In the genomic region with DNA sequence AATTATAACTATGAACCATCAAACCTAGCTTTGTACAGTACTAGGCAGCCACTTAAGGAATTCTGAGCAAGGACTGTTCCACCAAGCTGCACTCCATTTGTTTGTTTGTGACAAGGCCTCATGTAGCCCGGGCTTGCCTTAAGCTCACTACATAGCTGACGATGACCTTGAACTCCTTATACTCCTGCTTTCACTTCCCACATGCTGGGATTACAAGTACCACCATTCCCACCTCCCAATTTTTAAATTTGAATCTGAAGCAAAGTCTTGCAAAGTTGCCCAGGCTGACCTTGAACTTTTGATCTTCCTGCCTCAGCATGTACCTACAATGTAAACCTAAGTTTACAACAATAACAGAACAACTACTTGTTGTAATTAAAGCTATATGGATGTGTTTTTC, we compare ENCODE assay signal across 30 mouse cellular contexts. TPM values are rescaled to one million over a fixed set of nuclear protein-coding genes. Genes with fewer than 3 reads are reported as not detected.
A peak's percentile ranks its signal among the peaks of the same experiment; 100 is the strongest.
DNase-seq lines count a peak whose midpoint lies in the region; ATAC-seq lines count a peak whose summit lies in the region.
"Had no signal": no experiment of that assay in that cellular context is flagged by ENCODE, and none has a peak within 500 bp of the region (broad histone marks: within the 10 kb centered on the region; RNA-seq: fewer than 3 reads in every experiment).

No protein-coding gene starts in this region.

- H3K27ac ChIP-seq in heart, embryonic 11.5 days (ENCODE audit: low read depth, low read length) = no peak overlapping the region
- peak overlapping the region; percentile 62 for H3K27ac ChIP-seq in heart, embryonic 16.5 days (ENCODE audit: low read length)
- no peak overlapping the region for H3K27ac ChIP-seq in heart, embryonic 10.5 days
- H3K27ac ChIP-seq in forebrain, embryonic 10.5 days = no peak overlapping the region
- H3K27ac ChIP-seq: embryonic facial prominence, embryonic 12.5 days; embryonic facial prominence, embryonic 15.5 days; forebrain, embryonic 12.5 days; forebrain, embryonic 15.5 days; hindbrain, embryonic 10.5 days; hindbrain, embryonic 13.5 days; intestine, embryonic 15.5 days had no signal

- no peaks in the 10 kb centered on the region for H3K9me3 ChIP-seq in heart, embryonic 11.5 days (replicated peaks; ENCODE audit: control insufficient read depth, low read length)
- H3K9me3 ChIP-seq in heart, embryonic 16.5 days (replicated peaks; ENCODE audit: control insufficient read depth, low read length) = no peaks in the 10 kb centered on the region
- no peaks in the 10 kb centered on the region for H3K9me3 ChIP-seq in heart, embryonic 10.5 days
- no peaks in the 10 kb centered on the region for H3K9me3 ChIP-seq in forebrain, embryonic 10.5 days
- H3K9me3 ChIP-seq: embryonic facial prominence, embryonic 12.5 days; embryonic facial prominence, embryonic 15.5 days; forebrain, embryonic 12.5 days; forebrain, embryonic 15.5 days; G1E; hindbrain, embryonic 10.5 days; hindbrain, embryonic 13.5 days; intestine, embryonic 15.5 days had no signal

- H3K4me1 ChIP-seq in heart, embryonic 11.5 days (ENCODE audit: control insufficient read depth, insufficient read depth, low read length) = peaks cover 4% of the 10 kb centered on the region; the same call in 1 of the 2 replicates
- peaks cover 16% of the 10 kb centered on the region for H3K4me1 ChIP-seq in heart, embryonic 16.5 days (ENCODE audit: control insufficient read depth, insufficient read depth, low read length)
- H3K4me1 ChIP-seq in heart, embryonic 10.5 days = peaks cover 14% of the 10 kb centered on the region
- H3K4me1 ChIP-seq in forebrain, embryonic 10.5 days = no peaks in the 10 kb centered on the region; the same call in 1 of the 2 replicates
- H3K4me1 ChIP-seq: forebrain, embryonic 12.5 days; forebrain, embryonic 15.5 days; hindbrain, embryonic 13.5 days; intestine, embryonic 15.5 days had no signal

- DNase-seq in heart, adult 11 months = peak; percentile 19
- no peak for DNase-seq in heart, embryonic 10.5 days (ENCODE audit: low spot score)
- DNase-seq in ES-CJ7 (ENCODE audit: low read depth, low spot score) (peak; percentile 98), WW6 (ENCODE audit: low read depth, low spot score) (peak; percentile 60)
- no peak for DNase-seq in forebrain, embryonic 10.5 days (ENCODE audit: extremely low spot score, low spot score)
- DNase-seq in yolk sac, embryonic 10.5 days (ENCODE audit: low spot score) = no peak
- DNase-seq: adrenal gland, postnatal 10 days; adrenal gland, postnatal 36 days; B cell, adult 2 months; cerebellum, adult 11 months; cerebellum, adult 2 months; cerebellum, adult 9-11 months; cerebellum, postnatal 25 days; gastrocnemius, postnatal 10 days; heart, adult 18-20 months; kidney, adult 11 months; kidney, adult 8-10 months had no signal

- no peaks in the 10 kb centered on the region for H3K36me3 ChIP-seq in heart, embryonic 11.5 days (ENCODE audit: control insufficient read depth, insufficient read depth, low read length)
- no peaks in the 10 kb centered on the region for H3K36me3 ChIP-seq in heart, embryonic 16.5 days (ENCODE audit: control insufficient read depth, insufficient read depth)
- H3K36me3 ChIP-seq in heart, embryonic 10.5 days = no peaks in the 10 kb centered on the region
- no peaks in the 10 kb centered on the region for H3K36me3 ChIP-seq in forebrain, embryonic 10.5 days (replicated peaks)
- H3K36me3 ChIP-seq: embryonic facial prominence, embryonic 12.5 days; embryonic facial prominence, embryonic 15.5 days; forebrain, embryonic 12.5 days; forebrain, embryonic 15.5 days; G1E; hindbrain, embryonic 10.5 days; hindbrain, embryonic 13.5 days; intestine, embryonic 15.5 days had no signal

- no peak overlapping the region for H3K9ac ChIP-seq in heart, embryonic 11.5 days (ENCODE audit: low read depth, low read length)
- no peak overlapping the region for H3K9ac ChIP-seq in heart, embryonic 16.5 days (ENCODE audit: low read length)
- H3K9ac ChIP-seq: embryonic facial prominence, embryonic 12.5 days; embryonic facial prominence, embryonic 15.5 days; forebrain, embryonic 12.5 days; forebrain, embryonic 15.5 days; hindbrain, embryonic 13.5 days; intestine, embryonic 15.5 days had no signal

- no peak overlapping the region for H3K4me3 ChIP-seq in heart, embryonic 11.5 days (ENCODE audit: low read depth, low read length)
- no peak overlapping the region for H3K4me3 ChIP-seq in heart, embryonic 16.5 days (ENCODE audit: low read length)
- no peak overlapping the region for H3K4me3 ChIP-seq in heart, embryonic 10.5 days
- no peak overlapping the region for H3K4me3 ChIP-seq in forebrain, embryonic 10.5 days
- H3K4me3 ChIP-seq: embryonic facial prominence, embryonic 12.5 days; embryonic facial prominence, embryonic 15.5 days; forebrain, embryonic 12.5 days; forebrain, embryonic 15.5 days; hindbrain, embryonic 10.5 days; hindbrain, embryonic 13.5 days; intestine, embryonic 15.5 days had no signal

- no peak overlapping the region for H3K4me2 ChIP-seq in heart, embryonic 11.5 days
- no peak overlapping the region for H3K4me2 ChIP-seq in heart, embryonic 16.5 days (ENCODE audit: low read depth, low read length)
- H3K4me2 ChIP-seq: embryonic facial prominence, embryonic 12.5 days; embryonic facial prominence, embryonic 15.5 days; forebrain, embryonic 12.5 days; forebrain, embryonic 15.5 days; hindbrain, embryonic 13.5 days; intestine, embryonic 15.5 days had no signal

- ATAC-seq in heart, embryonic 11.5 days (replicated peaks; ENCODE audit: insufficient number of reproducible peaks, low FRiP score, low TSS enrichment) = no peak
- ATAC-seq in heart, embryonic 16.5 days (replicated peaks; ENCODE audit: extremely low read depth, insufficient read depth, low FRiP score) = no peak
- ATAC-seq: hindbrain, embryonic 16.5 days; intestine, embryonic 15.5 days had no signal

- WGBS in heart, embryonic 11.5 days (ENCODE audit: insufficient replicate concordance) = 86% methylated on average over 2 of the region's 2 CpGs
- WGBS in heart, embryonic 16.5 days = 91% methylated on average over 2 of the region's 2 CpGs
- WGBS in heart, embryonic 10.5 days = 86% methylated on average over 2 of the region's 2 CpGs
- 89% methylated on average over 2 of the region's 2 CpGs for WGBS in forebrain, embryonic 10.5 days

- no peaks in the 10 kb centered on the region for H3K27me3 ChIP-seq in heart, embryonic 11.5 days (ENCODE audit: control insufficient read depth, insufficient read depth, low read length)
- H3K27me3 ChIP-seq in heart, embryonic 16.5 days (ENCODE audit: control insufficient read depth, insufficient read depth, low read length) = no peaks in the 10 kb centered on the region
- H3K27me3 ChIP-seq in heart, embryonic 10.5 days (ENCODE audit: insufficient read depth, poor library complexity, severe bottlenecking) = no peaks in the 10 kb centered on the region
- H3K27me3 ChIP-seq in forebrain, embryonic 10.5 days (ENCODE audit: poor library complexity, severe bottlenecking) = no peaks in the 10 kb centered on the region
- H3K27me3 ChIP-seq: CH12.LX; embryonic facial prominence, embryonic 12.5 days; embryonic facial prominence, embryonic 15.5 days; forebrain, embryonic 12.5 days; forebrain, embryonic 15.5 days; hindbrain, embryonic 13.5 days; intestine, embryonic 15.5 days; Patski had no signal

RNA-seq across cellular contexts. Expression of a gene that starts 20.2 kb away (rescaled TPM):
- polyA plus RNA-seq in heart, embryonic 11.5 days (2014; fragmentation: Nextera tagmentation; extraction: Ambion mirVana) = 23.1 and 26.3 TPM in 2 replicates
- polyA plus RNA-seq in heart, embryonic 16.5 days (2015; fragmentation: Nextera tagmentation; extraction: Ambion mirVana) = 40.7 and 45.2 TPM in 2 replicates
- polyA plus RNA-seq in heart, embryonic 10.5 days (2016; fragmentation: Nextera tagmentation; extraction: Ambion mirVana) = 18.9 and 20.6 TPM in 2 replicates
- polyA plus RNA-seq in forebrain, embryonic 10.5 days (2016; fragmentation: Nextera tagmentation; extraction: Ambion mirVana) = 16.0 and 18.4 TPM in 2 replicates

RNA-seq across cellular contexts. Expression of a gene that starts 20.3 kb away (rescaled TPM):
- 19.4 and 22.8 TPM in 2 replicates for polyA plus RNA-seq in heart, embryonic 11.5 days (2014; fragmentation: Nextera tagmentation; extraction: Ambion mirVana)
- polyA plus RNA-seq in heart, embryonic 16.5 days (2015; fragmentation: Nextera tagmentation; extraction: Ambion mirVana) = 18.8 and 22.6 TPM in 2 replicates
- polyA plus RNA-seq in heart, embryonic 10.5 days (2016; fragmentation: Nextera tagmentation; extraction: Ambion mirVana) = 22.1 and 23.6 TPM in 2 replicates
- 26.4 and 27.2 TPM in 2 replicates for polyA plus RNA-seq in forebrain, embryonic 10.5 days (2016; fragmentation: Nextera tagmentation; extraction: Ambion mirVana)

Comparison
In these comparisons a context has a peak if more than half of its experiments do, and no peak if none do; other contexts are left out.
1. DNase-seq: peak in heart, adult 11 months (single experiment), ES-CJ7 (single experiment) and WW6 (single experiment); none in heart, embryonic 10.5 days (single experiment), forebrain, embryonic 10.5 days (single experiment) and yolk sac, embryonic 10.5 days (single experiment).